Comparison of ENCODE assay signal across 21 mouse cellular contexts in genomic region chr6:48388221-48388620, GRCm38 (mm10). TPM values are rescaled to one million over a fixed set of nuclear protein-coding genes. Genes with fewer than 3 reads are reported as not detected.
"Had no signal": no experiment of that assay in that cellular context is flagged by ENCODE, and none has a peak within 500 bp of the region (broad histone marks: within the 10 kb centered on the region; RNA-seq: fewer than 3 reads in every experiment).

No protein-coding gene starts in this region.

- H3K27me3 ChIP-seq: midbrain, embryonic 12.5 days; neural tube, embryonic 13.5 days; neural tube, embryonic 15.5 days had no signal

- H3K9me3 ChIP-seq: neural tube, embryonic 13.5 days had no signal

- H3K4me3 ChIP-seq: midbrain, embryonic 10.5 days; midbrain, embryonic 12.5 days; myocyte; neural tube, embryonic 13.5 days; neural tube, embryonic 15.5 days had no signal

- H3K36me3 ChIP-seq: midbrain, embryonic 10.5 days; midbrain, embryonic 12.5 days; neural tube, embryonic 13.5 days; neural tube, embryonic 15.5 days had no signal

- H3K4me2 ChIP-seq: lung, embryonic 14.5 days; midbrain, embryonic 12.5 days; neural tube, embryonic 13.5 days; neural tube, embryonic 15.5 days had no signal

- H3K4me1 ChIP-seq: midbrain, embryonic 10.5 days; midbrain, embryonic 12.5 days; neural tube, embryonic 13.5 days; neural tube, embryonic 15.5 days had no signal

- H3K9ac ChIP-seq: lung, embryonic 14.5 days; midbrain, embryonic 12.5 days; neural tube, embryonic 13.5 days; neural tube, embryonic 15.5 days had no signal

- H3K27ac ChIP-seq: midbrain, embryonic 10.5 days; midbrain, embryonic 12.5 days; neural tube, embryonic 13.5 days; neural tube, embryonic 15.5 days had no signal

- ATAC-seq: midbrain, embryonic 16.5 days had no signal

- DNase-seq: lung, adult 18-20 months; lung, embryonic 14.5 days; lung, postnatal 10 days; lung, postnatal 4 days; midbrain, embryonic 14.5 days; retina, postnatal 1 day; right cerebral cortex, adult 18-20 months; right cerebral cortex, postnatal 25 days; right cerebral cortex, postnatal 4 days; spleen, adult 18-20 months; thymus, adult 18-20 months; thymus, postnatal 14 days; thymus, postnatal 36 days had no signal

RNA-seq across cellular contexts. Expression of gene Sspo, which starts 59.8 kb away (rescaled TPM):
- total RNA-seq: megakaryocyte, adult 5-6 weeks; megakaryocyte-erythroid progenitor cell, adult 5-6 weeks had no signal
